Mouse (Mus musculus): ENCODE data around the gene Eid1. TPM values are rescaled to one million over a fixed set of nuclear protein-coding genes. Genes with fewer than 3 reads are reported as not detected.

The Eid1 gene
- polyA plus RNA-seq (2014; fragmentation: Nextera tagmentation; extraction: Ambion mirVana): 552 and 600 TPM in 2 replicates

DNA sequence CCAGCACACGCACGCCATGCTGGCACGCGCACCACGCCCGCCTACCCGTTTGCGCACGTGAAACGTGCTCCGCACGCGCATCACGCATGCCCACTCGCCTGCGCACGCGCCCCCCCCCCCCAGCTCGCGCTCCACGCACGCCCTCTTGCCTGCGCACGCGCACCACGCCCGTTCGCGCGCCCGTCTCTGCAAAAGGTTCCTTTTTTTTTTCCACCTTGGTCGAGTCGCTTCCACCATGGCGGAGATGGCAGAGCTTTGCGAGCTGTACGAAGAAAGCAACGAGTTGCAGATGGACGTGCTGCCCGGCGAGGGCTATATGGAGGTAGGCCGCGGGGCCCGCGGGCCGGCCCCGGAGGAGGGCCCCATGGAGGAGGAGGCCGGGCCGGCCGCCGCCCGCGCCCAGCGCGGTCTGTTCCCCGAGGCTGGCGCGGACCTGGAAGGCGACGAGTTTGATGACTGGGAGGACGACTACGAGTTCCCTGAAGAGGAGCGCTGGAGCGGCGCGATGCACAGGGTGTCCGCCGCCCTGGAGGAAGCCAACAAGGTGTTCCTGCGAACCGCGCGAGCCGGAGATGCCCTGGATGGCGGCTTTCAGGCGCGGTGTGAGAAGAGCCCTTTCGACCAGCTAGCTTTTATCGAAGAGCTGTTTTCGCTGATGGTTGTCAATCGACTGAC is at the start of gene Eid1:
Eid1 (plus strand) TSS at position 139 of the 675 bp plus-strand sequence.
- H3K9me3 ChIP-seq (ENCODE audit: control insufficient read depth, low read length): no peaks in the 10 kb centered on the region
- peak within 1 kb of the TSS; percentile 72 for H3K4me3 ChIP-seq (replicated peaks; ENCODE audit: low read length)
- under 1% methylated on average over 62 of the region's 79 CpGs for WGBS
- peak within 1 kb of the TSS; percentile 80 for H3K9ac ChIP-seq
- no peaks in the 10 kb centered on the region for H3K27me3 ChIP-seq (ENCODE audit: control insufficient read depth, insufficient read depth, low read length)
- H3K36me3 ChIP-seq (replicated peaks; ENCODE audit: control insufficient read depth, insufficient read depth): no peaks in the 10 kb centered on the region
- DNase-seq (ENCODE audit: low spot score) (peak; percentile 91), ATAC-seq (ENCODE audit: low FRiP score) (peak; percentile 96)
- H3K4me2 ChIP-seq (replicated peaks): peak within 1 kb of the TSS; percentile 82
- H3K4me1 ChIP-seq (replicated peaks; ENCODE audit: control insufficient read depth, insufficient read depth, low read length): peaks cover 13% of the 10 kb centered on the region
- H3K27ac ChIP-seq: peak within 1 kb of the TSS; percentile 94

DNA sequence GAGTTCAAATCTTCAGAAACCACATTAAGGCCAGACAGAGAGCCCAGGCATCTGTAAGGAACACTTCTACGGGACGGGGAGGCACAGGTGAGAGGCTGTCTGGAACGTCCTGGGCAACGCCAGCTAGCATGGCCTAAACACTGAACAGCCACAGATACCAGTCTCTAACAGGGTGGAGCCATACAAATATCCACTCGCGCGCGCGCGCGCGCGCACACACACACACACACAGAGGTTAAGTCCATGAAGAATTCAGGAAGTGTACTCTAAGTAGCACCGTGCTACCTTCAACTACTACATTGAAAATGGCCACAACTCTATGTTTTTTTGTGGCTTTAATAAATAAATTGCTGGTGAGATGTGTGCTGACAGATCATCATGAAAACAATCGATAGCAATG is 49.7 kb upstream of the Eid1 start:
- Histone ChIP-seq H3K9ac (no peak overlapping the region), H3K4me2 (replicated peaks) (no peak overlapping the region), H3K4me3 (replicated peaks; ENCODE audit: low read length) (no peak overlapping the region), H3K9me3 (ENCODE audit: control insufficient read depth, low read length) (no peaks in the 10 kb centered on the region), H3K27me3 (ENCODE audit: control insufficient read depth, insufficient read depth, low read length) (no peaks in the 10 kb centered on the region), H3K4me1 (replicated peaks; ENCODE audit: control insufficient read depth, insufficient read depth, low read length) (peaks cover 11% of the 10 kb centered on the region), H3K36me3 (replicated peaks; ENCODE audit: control insufficient read depth, insufficient read depth) (peaks cover 14% of the 10 kb centered on the region), H3K27ac (no peak overlapping the region)
- whole genome bisulfite sequencing: 95% methylated on average over 15 of the region's 15 CpGs
- no peak for ATAC-seq (ENCODE audit: low FRiP score)
- DNase-seq (ENCODE audit: low spot score): no peak

DNA sequence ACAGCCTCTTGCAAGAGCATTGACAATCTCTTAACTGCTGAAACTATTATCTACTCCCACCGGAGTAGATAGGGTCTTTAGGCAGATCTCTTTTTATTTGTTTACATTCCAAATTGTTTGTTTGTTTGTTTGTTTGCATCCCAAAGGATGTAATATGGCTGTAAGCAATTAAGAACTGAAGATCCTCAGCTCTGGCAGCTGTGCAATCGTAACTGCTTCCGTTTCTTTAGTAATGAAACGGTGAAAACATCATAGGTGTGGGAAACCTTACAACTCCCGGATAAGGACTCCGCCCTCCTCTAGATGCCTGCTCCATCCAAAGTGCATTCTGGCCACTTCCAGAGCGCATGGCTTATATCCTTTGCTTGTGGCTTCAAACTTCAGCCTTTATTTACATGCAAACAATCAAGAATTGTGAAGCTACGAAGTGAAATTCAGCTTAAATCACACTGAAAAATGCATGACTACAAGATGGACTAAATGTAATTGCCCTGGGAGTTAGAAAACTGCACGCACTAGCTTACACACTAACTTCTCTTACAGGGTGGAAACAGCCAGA is 48.7 kb upstream of the Eid1 start:
- Histone ChIP-seq H3K4me3 (replicated peaks; ENCODE audit: low read length) (peak overlapping the region; percentile 59), H3K27me3 (ENCODE audit: control insufficient read depth, insufficient read depth, low read length) (no peaks in the 10 kb centered on the region)
- no peak for ATAC-seq (ENCODE audit: low FRiP score)

DNA sequence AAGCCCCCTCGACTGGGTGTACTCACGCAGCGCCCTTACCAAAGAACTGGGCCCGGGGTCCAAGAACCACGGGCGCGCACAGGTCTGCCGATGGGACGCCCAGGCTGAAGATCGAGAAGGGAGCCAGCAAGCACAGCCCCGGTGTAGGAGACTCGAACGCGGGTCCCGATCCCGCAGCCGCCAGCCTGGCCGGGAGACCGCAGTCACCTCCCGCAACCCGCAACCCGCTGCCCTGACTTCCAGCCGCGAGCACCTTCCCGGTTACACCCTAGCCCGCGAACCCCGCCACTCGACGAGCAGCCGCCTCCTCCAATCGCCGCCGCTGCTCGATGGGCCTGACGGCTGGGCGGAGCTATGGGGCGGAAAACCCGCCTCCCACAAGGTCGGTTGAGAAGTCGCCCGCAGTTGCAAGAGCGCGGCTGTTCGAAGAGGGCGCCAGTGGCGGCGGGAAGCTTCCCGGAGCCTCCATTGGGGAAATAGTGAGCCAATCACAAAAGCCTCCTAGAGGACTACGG is 48.0 kb upstream of the Eid1 start, which contains the start of gene Cep152:
Cep152 (minus strand) TSS at position 277 of the 515 bp plus-strand sequence.
- no peak within 1 kb of the TSS for H3K27ac ChIP-seq

More for the DNA sequence above, 48.7 kb upstream of the Eid1 start:
- no peak for DNase-seq (ENCODE audit: low spot score)
- Histone ChIP-seq H3K36me3 (replicated peaks; ENCODE audit: control insufficient read depth, insufficient read depth) (peaks cover 12% of the 10 kb centered on the region), H3K4me2 (replicated peaks) (peak overlapping the region; percentile 66), H3K4me1 (replicated peaks; ENCODE audit: control insufficient read depth, insufficient read depth, low read length) (peaks cover 11% of the 10 kb centered on the region), H3K27ac (no peak overlapping the region), H3K9me3 (ENCODE audit: control insufficient read depth, low read length) (no peaks in the 10 kb centered on the region), H3K9ac (peak overlapping the region; percentile 59)
- WGBS: 17% methylated on average over 9 of the region's 9 CpGs

DNA sequence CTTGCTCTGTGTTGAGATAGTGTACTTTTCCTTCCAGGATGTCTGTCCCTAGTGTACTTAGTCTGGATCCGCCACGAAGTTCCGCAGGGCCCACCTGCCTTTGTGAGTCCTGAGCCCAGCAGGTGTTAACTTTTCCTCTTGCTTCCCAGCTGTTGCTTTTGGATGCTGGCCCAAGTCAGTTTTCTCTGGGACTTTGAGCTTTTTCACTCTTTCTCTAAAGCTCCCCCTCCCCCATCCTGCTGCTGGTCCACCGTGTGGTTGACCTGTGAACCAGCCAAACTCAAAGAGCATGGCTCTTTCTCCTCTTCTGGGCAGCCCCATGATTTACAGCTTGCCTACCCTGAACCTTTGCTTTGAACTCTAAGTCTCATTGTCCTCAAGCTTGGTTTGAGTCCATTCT is 46.4 kb upstream of the Eid1 start:
- no peak for DNase-seq (ENCODE audit: low spot score)

More for the DNA sequence above, 48.0 kb upstream of the Eid1 start, which contains the start of gene Cep152:
- ATAC-seq (ENCODE audit: low FRiP score): peak; percentile 99
- Histone ChIP-seq H3K4me2 (replicated peaks) (peak within 1 kb of the TSS; percentile 66), H3K4me3 (replicated peaks; ENCODE audit: low read length) (peak within 1 kb of the TSS; percentile 59), H3K27me3 (ENCODE audit: control insufficient read depth, insufficient read depth, low read length) (no peaks in the 10 kb centered on the region), H3K9ac (peak within 1 kb of the TSS; percentile 59), H3K36me3 (replicated peaks; ENCODE audit: control insufficient read depth, insufficient read depth) (peaks cover 5% of the 10 kb centered on the region; the same call in 1 of the 2 replicates), H3K4me1 (replicated peaks; ENCODE audit: control insufficient read depth, insufficient read depth, low read length) (peaks cover 11% of the 10 kb centered on the region), H3K9me3 (ENCODE audit: control insufficient read depth, low read length) (no peaks in the 10 kb centered on the region)
- WGBS: under 1% methylated on average over 50 of the region's 50 CpGs
- DNase-seq (ENCODE audit: low spot score): peak; percentile 96

DNA sequence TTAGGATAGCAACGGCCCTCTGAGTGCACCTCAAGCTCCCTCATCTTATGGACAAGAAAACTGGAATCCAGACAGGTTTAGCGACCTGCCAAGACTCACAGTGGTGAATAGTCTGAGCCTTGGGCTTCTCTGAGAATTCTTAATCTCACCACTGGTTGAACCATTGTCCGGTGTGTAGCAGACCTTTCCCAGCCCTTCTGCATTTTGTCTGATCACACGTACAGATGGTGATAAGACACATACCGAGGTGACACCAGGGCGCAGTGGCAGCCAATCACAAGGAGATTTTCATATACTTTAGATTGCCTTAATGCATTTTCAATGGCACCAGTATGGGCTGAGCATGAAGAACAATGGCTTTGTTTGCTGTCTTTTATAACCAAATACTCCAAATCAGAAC is 44.4 kb upstream of the Eid1 start:
- Histone ChIP-seq H3K4me1 (replicated peaks; ENCODE audit: control insufficient read depth, insufficient read depth, low read length) (peaks cover 10% of the 10 kb centered on the region), H3K4me3 (replicated peaks; ENCODE audit: low read length) (no peak overlapping the region), H3K27me3 (ENCODE audit: control insufficient read depth, insufficient read depth, low read length) (no peaks in the 10 kb centered on the region), H3K4me2 (replicated peaks) (no peak overlapping the region), H3K36me3 (replicated peaks; ENCODE audit: control insufficient read depth, insufficient read depth) (no peaks in the 10 kb centered on the region), H3K9ac (no peak overlapping the region), H3K27ac (no peak overlapping the region), H3K9me3 (ENCODE audit: control insufficient read depth, low read length) (no peaks in the 10 kb centered on the region)
- WGBS: 89% methylated on average over 6 of the region's 6 CpGs
- DNase-seq (ENCODE audit: low spot score): no peak
- no peak for ATAC-seq (ENCODE audit: low FRiP score)

More for the DNA sequence above, 46.4 kb upstream of the Eid1 start:
- H3K9ac ChIP-seq: no peak overlapping the region
- WGBS: 86% methylated on average over 4 of the region's 4 CpGs
- no peak overlapping the region for H3K27ac ChIP-seq
- no peaks in the 10 kb centered on the region for H3K36me3 ChIP-seq (replicated peaks; ENCODE audit: control insufficient read depth, insufficient read depth)
- H3K4me1 ChIP-seq (replicated peaks; ENCODE audit: control insufficient read depth, insufficient read depth, low read length): peaks cover 11% of the 10 kb centered on the region
- H3K4me2 ChIP-seq (replicated peaks): no peak overlapping the region
- no peaks in the 10 kb centered on the region for H3K27me3 ChIP-seq (ENCODE audit: control insufficient read depth, insufficient read depth, low read length)
- no peak for ATAC-seq (ENCODE audit: low FRiP score)
- H3K4me3 ChIP-seq (replicated peaks; ENCODE audit: low read length): no peak overlapping the region
- no peaks in the 10 kb centered on the region for H3K9me3 ChIP-seq (ENCODE audit: control insufficient read depth, low read length)

DNA sequence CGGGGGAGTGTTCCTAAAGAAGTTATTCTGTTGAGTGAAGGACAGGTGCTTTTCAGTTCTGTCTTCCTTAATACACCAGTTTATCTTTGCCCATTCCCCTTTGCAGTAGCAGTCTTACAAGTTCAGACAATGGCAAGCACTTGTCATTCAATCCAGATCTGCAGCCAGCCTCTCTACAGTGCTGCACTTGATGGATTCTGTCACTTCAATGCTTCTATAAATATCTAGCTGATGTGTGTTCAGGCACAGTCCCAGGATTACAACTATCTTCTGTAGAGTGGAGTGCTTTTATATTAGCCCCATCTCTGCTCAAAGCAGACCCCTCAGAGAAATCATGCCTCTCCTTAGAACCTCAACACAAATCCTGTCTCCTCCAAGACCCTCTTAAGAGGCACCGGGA is 42.9 kb upstream of the Eid1 start:
- no peak overlapping the region for H3K27ac ChIP-seq
- H3K4me1 ChIP-seq (replicated peaks; ENCODE audit: control insufficient read depth, insufficient read depth, low read length): no peaks in the 10 kb centered on the region
- H3K4me3 ChIP-seq (replicated peaks; ENCODE audit: low read length): no peak overlapping the region
- WGBS: 95% methylated on average over 2 of the region's 2 CpGs
- no peak for DNase-seq (ENCODE audit: low spot score)
- H3K9ac ChIP-seq: no peak overlapping the region
- no peaks in the 10 kb centered on the region for H3K27me3 ChIP-seq (ENCODE audit: control insufficient read depth, insufficient read depth, low read length)
- H3K9me3 ChIP-seq (ENCODE audit: control insufficient read depth, low read length): no peaks in the 10 kb centered on the region
- H3K4me2 ChIP-seq (replicated peaks): no peak overlapping the region
- ATAC-seq (ENCODE audit: low FRiP score): no peak
- H3K36me3 ChIP-seq (replicated peaks; ENCODE audit: control insufficient read depth, insufficient read depth): no peaks in the 10 kb centered on the region

DNA sequence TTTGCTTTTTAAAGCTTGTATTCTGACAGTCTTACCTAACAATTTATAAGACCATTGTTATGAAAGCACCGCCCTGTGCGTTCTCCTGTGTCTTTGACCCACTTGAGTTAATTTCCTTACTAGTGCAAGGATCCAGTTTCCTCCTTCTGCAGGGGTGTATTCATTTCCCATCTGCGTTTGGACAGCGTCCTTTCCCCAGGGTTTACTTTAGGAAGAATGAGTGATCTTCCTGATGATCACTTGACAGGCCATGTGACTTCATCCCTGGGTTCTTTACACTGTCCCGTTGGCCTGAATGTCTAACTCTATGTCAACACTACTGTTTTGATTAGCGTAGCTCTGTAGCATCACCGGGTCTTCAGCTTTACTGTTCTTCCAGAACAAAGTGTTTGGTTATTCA is 35.6 kb upstream of the Eid1 start:
- H3K4me1 ChIP-seq (replicated peaks; ENCODE audit: control insufficient read depth, insufficient read depth, low read length): no peaks in the 10 kb centered on the region
- no peak for ATAC-seq (ENCODE audit: low FRiP score)
- no peak overlapping the region for H3K4me2 ChIP-seq (replicated peaks)
- H3K9me3 ChIP-seq (ENCODE audit: control insufficient read depth, low read length): no peaks in the 10 kb centered on the region
- H3K27ac ChIP-seq: no peak overlapping the region
- H3K4me3 ChIP-seq (replicated peaks; ENCODE audit: low read length): no peak overlapping the region
- no peak overlapping the region for H3K9ac ChIP-seq
- DNase-seq (ENCODE audit: low spot score): no peak
- WGBS: 87% methylated on average over 7 of the region's 7 CpGs
- H3K27me3 ChIP-seq (ENCODE audit: control insufficient read depth, insufficient read depth, low read length): no peaks in the 10 kb centered on the region
- H3K36me3 ChIP-seq (replicated peaks; ENCODE audit: control insufficient read depth, insufficient read depth): no peaks in the 10 kb centered on the region

DNA sequence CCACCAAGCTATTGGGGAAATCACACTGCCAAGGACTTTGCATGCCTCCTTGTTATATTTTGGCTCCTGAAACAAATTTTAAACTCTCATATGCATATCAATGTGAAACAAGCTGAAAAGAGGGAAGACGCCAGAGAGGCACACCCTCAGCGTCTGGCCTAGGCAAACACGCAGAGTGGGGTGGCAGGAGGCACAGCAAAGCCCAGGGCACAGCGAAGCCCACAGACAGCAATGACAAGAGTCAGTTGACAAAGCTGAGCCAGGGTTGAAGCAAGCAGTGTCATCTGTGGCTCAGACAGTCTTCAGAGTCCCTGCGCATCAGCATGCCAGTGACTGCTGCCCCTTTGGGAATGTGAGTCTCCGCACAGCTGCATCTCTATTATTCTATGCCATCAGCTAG is 28.0 kb upstream of the Eid1 start:
- no peak for DNase-seq (ENCODE audit: low spot score)

More for the DNA sequence above, 28.0 kb upstream of the Eid1 start:
- Histone ChIP-seq H3K36me3 (replicated peaks; ENCODE audit: control insufficient read depth, insufficient read depth) (no peaks in the 10 kb centered on the region), H3K9ac (no peak overlapping the region), H3K27me3 (ENCODE audit: control insufficient read depth, insufficient read depth, low read length) (no peaks in the 10 kb centered on the region), H3K4me3 (replicated peaks; ENCODE audit: low read length) (no peak overlapping the region), H3K27ac (no peak overlapping the region), H3K9me3 (ENCODE audit: control insufficient read depth, low read length) (no peaks in the 10 kb centered on the region), H3K4me2 (replicated peaks) (no peak overlapping the region), H3K4me1 (replicated peaks; ENCODE audit: control insufficient read depth, insufficient read depth, low read length) (no peaks in the 10 kb centered on the region; the same call in 1 of the 2 replicates)
- WGBS: 55% methylated on average over 6 of the region's 6 CpGs
- ATAC-seq (ENCODE audit: low FRiP score): no peak
